ENCODE assay signal across 33 mouse cellular contexts in the genomic region with DNA sequence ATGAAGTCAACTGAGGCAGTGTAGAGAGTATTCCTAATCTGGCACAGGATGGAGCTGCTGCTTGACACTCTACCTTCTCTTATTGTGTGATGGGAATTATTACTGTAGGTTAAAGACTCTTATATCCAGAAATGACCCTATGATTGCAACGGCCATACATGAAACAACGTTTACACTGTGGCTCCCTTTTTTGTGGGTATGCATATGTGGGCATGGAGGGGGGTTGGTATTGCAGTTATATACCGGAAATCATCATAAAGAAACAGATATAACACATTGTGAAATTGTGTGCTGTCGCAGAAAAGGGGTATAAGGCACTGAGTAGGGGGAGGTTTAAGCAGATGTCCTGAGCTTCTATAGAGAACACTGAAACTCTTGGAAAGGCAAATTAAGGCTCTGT. TPM values are rescaled to one million over a fixed set of nuclear protein-coding genes. Genes with fewer than 3 reads are reported as not detected.
"Had no signal": no experiment of that assay in that cellular context is flagged by ENCODE, and none has a peak within 500 bp of the region (broad histone marks: within the 10 kb centered on the region; RNA-seq: fewer than 3 reads in every experiment).

No protein-coding gene starts in this region.

- H3K27ac ChIP-seq: embryonic facial prominence, embryonic 10.5 days; embryonic facial prominence, embryonic 12.5 days; embryonic facial prominence, embryonic 13.5 days; embryonic facial prominence, embryonic 15.5 days; forebrain, embryonic 10.5 days; forebrain, embryonic 12.5 days; forebrain, embryonic 13.5 days; forebrain, embryonic 15.5 days; gastrocnemius, adult 2 months; heart, adult 2 months had no signal

- H3K4me3 ChIP-seq: embryonic facial prominence, embryonic 10.5 days; embryonic facial prominence, embryonic 12.5 days; embryonic facial prominence, embryonic 13.5 days; embryonic facial prominence, embryonic 15.5 days; erythroblast, embryonic 14.5 days; forebrain, embryonic 10.5 days; forebrain, embryonic 12.5 days; forebrain, embryonic 13.5 days; forebrain, embryonic 15.5 days; gastrocnemius, adult 2 months; heart, adult 2 months had no signal

- H3K36me3 ChIP-seq: embryonic facial prominence, embryonic 10.5 days; embryonic facial prominence, embryonic 12.5 days; embryonic facial prominence, embryonic 13.5 days; embryonic facial prominence, embryonic 15.5 days; forebrain, embryonic 10.5 days; forebrain, embryonic 12.5 days; forebrain, embryonic 15.5 days had no signal

- H3K27me3 ChIP-seq: embryonic facial prominence, embryonic 12.5 days; embryonic facial prominence, embryonic 13.5 days; embryonic facial prominence, embryonic 15.5 days; forebrain, embryonic 12.5 days; forebrain, embryonic 13.5 days; forebrain, embryonic 15.5 days had no signal

- DNase-seq: cerebellum, adult 8-10 months; cerebellum, adult 9-10 months; cerebellum, adult 9-11 months; cerebellum, postnatal 10 days; cerebellum, postnatal 14 days; cerebellum, postnatal 25 days; cerebellum, postnatal 36 days; embryo, embryonic 11 days; forebrain, postnatal 0 days; gastrocnemius, adult 2 months; gastrocnemius, postnatal 10 days; gastrocnemius, postnatal 14 days; gastrocnemius, postnatal 25 days; gastrocnemius, postnatal 36 days; heart, adult 18-20 months; heart, adult 2 months had no signal

- H3K4me1 ChIP-seq: embryonic facial prominence, embryonic 10.5 days; embryonic facial prominence, embryonic 12.5 days; embryonic facial prominence, embryonic 13.5 days; embryonic facial prominence, embryonic 15.5 days; forebrain, embryonic 10.5 days; forebrain, embryonic 12.5 days; forebrain, embryonic 13.5 days; forebrain, embryonic 15.5 days had no signal

- ATAC-seq: forebrain, embryonic 13.5 days; forebrain, embryonic 14.5 days; forebrain, embryonic 15.5 days; forebrain, embryonic 16.5 days; forebrain, postnatal 0 days had no signal

- H3K9me3 ChIP-seq: embryonic facial prominence, embryonic 10.5 days; embryonic facial prominence, embryonic 12.5 days; embryonic facial prominence, embryonic 13.5 days; embryonic facial prominence, embryonic 15.5 days; forebrain, embryonic 10.5 days; forebrain, embryonic 12.5 days; forebrain, embryonic 13.5 days; forebrain, embryonic 15.5 days had no signal

RNA-seq across cellular contexts. Expression of gene Gm13691, which starts 45.6 kb away (rescaled TPM):
- total RNA-seq: forebrain, postnatal 0 days had no signal
- polyA plus RNA-seq: cortical plate, adult 2 months; embryonic facial prominence, embryonic 10.5 days; embryonic facial prominence, embryonic 11.5 days; embryonic facial prominence, embryonic 12.5 days; embryonic facial prominence, embryonic 13.5 days; embryonic facial prominence, embryonic 14.5 days; embryonic facial prominence, embryonic 15.5 days; forebrain, embryonic 10.5 days; forebrain, embryonic 11.5 days; forebrain, embryonic 12.5 days; forebrain, embryonic 13.5 days; forebrain, embryonic 14.5 days; forebrain, embryonic 15.5 days; forebrain, embryonic 16.5 days; forebrain, postnatal 0 days; frontal cortex, adult 2 months; gonadal fat pad, adult 2 months; heart, adult 2 months had no signal

RNA-seq across cellular contexts. Expression of gene Gm13697, which starts 51.5 kb away (rescaled TPM):
- total RNA-seq: forebrain, postnatal 0 days had no signal
- polyA plus RNA-seq: cortical plate, adult 2 months; embryonic facial prominence, embryonic 10.5 days; embryonic facial prominence, embryonic 11.5 days; embryonic facial prominence, embryonic 12.5 days; embryonic facial prominence, embryonic 13.5 days; embryonic facial prominence, embryonic 14.5 days; embryonic facial prominence, embryonic 15.5 days; forebrain, embryonic 10.5 days; forebrain, embryonic 11.5 days; forebrain, embryonic 12.5 days; forebrain, embryonic 13.5 days; forebrain, embryonic 14.5 days; forebrain, embryonic 15.5 days; forebrain, embryonic 16.5 days; forebrain, postnatal 0 days; frontal cortex, adult 2 months; gonadal fat pad, adult 2 months; heart, adult 2 months had no signal

RNA-seq across cellular contexts. Expression of gene Gm13694, which starts 57.3 kb away (rescaled TPM):
- total RNA-seq: forebrain, postnatal 0 days had no signal
- polyA plus RNA-seq: cortical plate, adult 2 months; embryonic facial prominence, embryonic 10.5 days; embryonic facial prominence, embryonic 11.5 days; embryonic facial prominence, embryonic 12.5 days; embryonic facial prominence, embryonic 13.5 days; embryonic facial prominence, embryonic 14.5 days; embryonic facial prominence, embryonic 15.5 days; forebrain, embryonic 10.5 days; forebrain, embryonic 11.5 days; forebrain, embryonic 12.5 days; forebrain, embryonic 13.5 days; forebrain, embryonic 14.5 days; forebrain, embryonic 15.5 days; forebrain, embryonic 16.5 days; forebrain, postnatal 0 days; frontal cortex, adult 2 months; gonadal fat pad, adult 2 months; heart, adult 2 months had no signal
